Mouse (Mus musculus) embryonic facial prominence, embryonic 13.5 days (tissue): ENCODE measurements at regions not wholly inside any gene's neighbourhood (a gene's known extent, or its start where the extent isn't known, plus 50 kb on each side); places are given as distances from the start of the nearest gene placed in this dataset.

Experiments used
- ATAC-seq: fragments of 200-750 bp; cut with Nextera tagmentation; 2 replicates; pipeline ENCODE4 v1.8.0; 2017; ENCODE audit warnings: low read depth; ENCODE audit not compliant: insufficient number of reproducible peaks, insufficient read depth, low FRiP score, low TSS enrichment
- H3K27ac ChIP-seq: fragments of 300-500 bp; sonication (generic); 2 replicates; pipeline ENCODE4 v1.5.1; 2015; ENCODE audit warnings: moderate library complexity, mild to moderate bottlenecking, inconsistent platforms
- H3K27me3 ChIP-seq: fragments of 300-500 bp; sonication (generic); 2 replicates; pipeline ENCODE4 v1.6.1; 2015; ENCODE audit warnings: mild to moderate bottlenecking, inconsistent platforms
- H3K36me3 ChIP-seq: fragments of 300-500 bp; sonication (generic); 2 replicates; pipeline ENCODE4 v1.6.1; 2015; ENCODE audit warnings: mild to moderate bottlenecking, inconsistent platforms
- H3K4me1 ChIP-seq: fragments of 300-500 bp; sonication (generic); 2 replicates; pipeline ENCODE4 v1.6.1; 2015; ENCODE audit warnings: inconsistent platforms
- H3K4me2 ChIP-seq: fragments of 300-500 bp; sonication (generic); 2 replicates; pipeline ENCODE4 v1.6.1; 2015; ENCODE audit warnings: moderate library complexity, mild to moderate bottlenecking, inconsistent platforms
- H3K4me3 ChIP-seq: fragments of 300-500 bp; sonication (generic); 2 replicates; pipeline ENCODE4 v1.5.1; 2015; ENCODE audit warnings: mild to moderate bottlenecking, inconsistent platforms
- H3K9ac ChIP-seq: fragments of 300-500 bp; sonication (generic); 2 replicates; pipeline ENCODE4 v1.6.1; 2015; ENCODE audit warnings: mild to moderate bottlenecking, inconsistent platforms
- H3K9me3 ChIP-seq: fragments of 300-500 bp; sonication (generic); 2 replicates; pipeline ENCODE4 v1.6.1; 2016; ENCODE audit warnings: inconsistent platforms
- WGBS: fragments of 180-500 bp; shearing (Covaris S2); methylation state at CpG from one replicate; pipeline ENCODE4 v1.1.7; 2015; ENCODE audit warnings: mixed read lengths; 5-methylcytosine and 5-hydroxymethylcytosine counted together

GRCm38 (mm10) chr1:128747196-128747790, 155.2 kb upstream of the Cxcr4 start:
- no peak overlapping the region for H3K4me3 ChIP-seq
- H3K36me3 ChIP-seq = no peaks in the 10 kb centered on the region
- H3K27me3 ChIP-seq = no peaks in the 10 kb centered on the region
- 93% methylated on average over 12 of the region's 12 CpGs for WGBS
- H3K9me3 ChIP-seq = no peaks in the 10 kb centered on the region
- H3K9ac ChIP-seq = no peak overlapping the region
- H3K27ac ChIP-seq = no peak overlapping the region
- no peak; the same call in 1 of the 2 replicates for ATAC-seq
- H3K4me1 ChIP-seq = no peaks in the 10 kb centered on the region
- no peak overlapping the region for H3K4me2 ChIP-seq

GRCm38 (mm10) chr1:128746461-128747009, 154.4 kb upstream of the Cxcr4 start:
- 66% methylated on average over 3 of the region's 3 CpGs for WGBS
- H3K27me3 ChIP-seq = no peaks in the 10 kb centered on the region
- no peak overlapping the region for H3K9ac ChIP-seq
- H3K4me3 ChIP-seq = no peak overlapping the region
- H3K27ac ChIP-seq = no peak overlapping the region
- no peak for ATAC-seq
- no peaks in the 10 kb centered on the region for H3K4me1 ChIP-seq
- H3K36me3 ChIP-seq = no peaks in the 10 kb centered on the region
- no peaks in the 10 kb centered on the region for H3K9me3 ChIP-seq
- H3K4me2 ChIP-seq = no peak overlapping the region

DNA sequence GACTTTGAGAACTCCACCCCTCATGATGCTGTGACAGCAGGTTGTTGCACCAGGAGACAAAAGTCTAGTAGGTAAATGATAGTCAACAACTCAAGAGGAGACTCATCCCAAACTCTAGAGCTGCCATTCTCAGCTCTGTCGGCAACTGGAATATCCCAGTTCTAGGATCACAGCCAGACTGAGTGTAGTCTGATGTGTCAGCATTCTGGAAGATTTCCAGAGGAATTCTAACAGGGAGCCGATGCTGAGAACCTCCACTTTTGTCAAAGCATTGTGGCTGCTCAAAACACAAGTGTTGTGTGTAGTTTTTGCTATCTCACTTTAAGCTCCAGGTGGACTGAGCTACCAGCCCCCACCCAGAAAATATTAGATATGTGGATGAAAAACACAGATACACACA, 148.5 kb upstream of the Cxcr4 start:
- 58% methylated on average over 2 of the region's 2 CpGs for WGBS

GRCm38 (mm10) chr1:128738152-128738551, 146.1 kb upstream of the Cxcr4 start:
- H3K4me3 ChIP-seq = no peak overlapping the region
- H3K4me1 ChIP-seq = no peaks in the 10 kb centered on the region
- no peak overlapping the region for H3K9ac ChIP-seq
- no peaks in the 10 kb centered on the region for H3K9me3 ChIP-seq
- no peak overlapping the region for H3K4me2 ChIP-seq
- ATAC-seq = no peak
- H3K36me3 ChIP-seq = no peaks in the 10 kb centered on the region
- WGBS = 74% methylated on average over 4 of the region's 4 CpGs
- H3K27me3 ChIP-seq = no peaks in the 10 kb centered on the region
- no peak overlapping the region for H3K27ac ChIP-seq

More for the DNA sequence above, 148.5 kb upstream of the Cxcr4 start:
- no peak for ATAC-seq
- no peaks in the 10 kb centered on the region for H3K9me3 ChIP-seq
- H3K4me3 ChIP-seq = no peak overlapping the region
- H3K4me1 ChIP-seq = no peaks in the 10 kb centered on the region
- H3K27ac ChIP-seq = no peak overlapping the region
- no peak overlapping the region for H3K4me2 ChIP-seq
- H3K36me3 ChIP-seq = no peaks in the 10 kb centered on the region
- no peak overlapping the region for H3K9ac ChIP-seq
- no peaks in the 10 kb centered on the region for H3K27me3 ChIP-seq

GRCm38 (mm10) chr1:128734857-128735256, 142.8 kb upstream of the Cxcr4 start:
- H3K27me3 ChIP-seq = no peaks in the 10 kb centered on the region
- no peak overlapping the region for H3K9ac ChIP-seq
- 76% methylated on average over 2 of the region's 2 CpGs for WGBS
- no peak for ATAC-seq
- H3K4me2 ChIP-seq = no peak overlapping the region
- H3K27ac ChIP-seq = no peak overlapping the region
- no peaks in the 10 kb centered on the region for H3K4me1 ChIP-seq
- no peak overlapping the region for H3K4me3 ChIP-seq
- no peaks in the 10 kb centered on the region for H3K36me3 ChIP-seq
- no peaks in the 10 kb centered on the region for H3K9me3 ChIP-seq

- H3K27ac ChIP-seq = no peak overlapping the region
- no peaks in the 10 kb centered on the region for H3K9me3 ChIP-seq
- no peaks in the 10 kb centered on the region for H3K4me1 ChIP-seq
- WGBS = 93% methylated on average over 3 of the region's 3 CpGs
- no peaks in the 10 kb centered on the region for H3K36me3 ChIP-seq
- no peak overlapping the region for H3K4me3 ChIP-seq
- no peak overlapping the region for H3K9ac ChIP-seq
- ATAC-seq = no peak
- H3K27me3 ChIP-seq = no peaks in the 10 kb centered on the region
- no peak overlapping the region for H3K4me2 ChIP-seq
Observed at GRCm38 (mm10) chr1:128731445-128731844, 139.4 kb upstream of the Cxcr4 start.

GRCm38 (mm10) chr1:128724433-128725091, 132.5 kb upstream of the Cxcr4 start:
- ATAC-seq = no peak

GRCm38 (mm10) chr1:128723843-128724242, 131.8 kb upstream of the Cxcr4 start:
- Histone ChIP-seq H3K4me1 (no peaks in the 10 kb centered on the region), H3K27me3 (no peaks in the 10 kb centered on the region), H3K4me3 (no peak overlapping the region), H3K27ac (no peak overlapping the region), H3K36me3 (no peaks in the 10 kb centered on the region), H3K9me3 (no peaks in the 10 kb centered on the region), H3K9ac (no peak overlapping the region), H3K4me2 (no peak overlapping the region)
- no peak for ATAC-seq
- WGBS = 51% methylated on average over 3 of the region's 3 CpGs

More at GRCm38 (mm10) chr1:128724433-128725091, 132.5 kb upstream of the Cxcr4 start:
- no peaks in the 10 kb centered on the region for H3K9me3 ChIP-seq
- H3K36me3 ChIP-seq = no peaks in the 10 kb centered on the region
- no peak overlapping the region for H3K27ac ChIP-seq
- no peak overlapping the region for H3K9ac ChIP-seq
- H3K4me3 ChIP-seq = no peak overlapping the region
- H3K4me1 ChIP-seq = no peaks in the 10 kb centered on the region
- 85% methylated on average over 6 of the region's 6 CpGs for WGBS
- no peak overlapping the region for H3K4me2 ChIP-seq
- no peaks in the 10 kb centered on the region for H3K27me3 ChIP-seq

GRCm38 (mm10) chr1:128722061-128722471, 130.0 kb upstream of the Cxcr4 start:
- H3K27ac ChIP-seq = no peak overlapping the region
- ATAC-seq = no peak
- H3K27me3 ChIP-seq = no peaks in the 10 kb centered on the region
- 68% methylated on average over 2 of the region's 2 CpGs for WGBS
- no peaks in the 10 kb centered on the region for H3K36me3 ChIP-seq
- H3K9ac ChIP-seq = no peak overlapping the region
- H3K4me3 ChIP-seq = no peak overlapping the region
- no peak overlapping the region for H3K4me2 ChIP-seq
- H3K4me1 ChIP-seq = no peaks in the 10 kb centered on the region
- H3K9me3 ChIP-seq = no peaks in the 10 kb centered on the region

- peaks cover 9% of the 10 kb centered on the region for H3K4me1 ChIP-seq
- no peak for ATAC-seq
- H3K27ac ChIP-seq = no peak overlapping the region
- H3K27me3 ChIP-seq = no peaks in the 10 kb centered on the region
- H3K4me3 ChIP-seq = no peak overlapping the region
- no peaks in the 10 kb centered on the region for H3K9me3 ChIP-seq
- WGBS = 42% methylated on average over 6 of the region's 6 CpGs
- H3K36me3 ChIP-seq = no peaks in the 10 kb centered on the region
- H3K9ac ChIP-seq = no peak overlapping the region
- H3K4me2 ChIP-seq = no peak overlapping the region
Observed at GRCm38 (mm10) chr1:128714843-128715242, 122.8 kb upstream of the Cxcr4 start.

GRCm38 (mm10) chr1:128712876-128713275, 120.8 kb upstream of the Cxcr4 start:
- Histone ChIP-seq H3K4me3 (no peak overlapping the region), H3K9ac (no peak overlapping the region), H3K36me3 (no peaks in the 10 kb centered on the region), H3K27ac (no peak overlapping the region), H3K4me1 (peaks cover 9% of the 10 kb centered on the region), H3K27me3 (no peaks in the 10 kb centered on the region), H3K9me3 (no peaks in the 10 kb centered on the region), H3K4me2 (no peak overlapping the region)
- no peak for ATAC-seq
- whole genome bisulfite sequencing = 60% methylated on average over 7 of the region's 7 CpGs

DNA sequence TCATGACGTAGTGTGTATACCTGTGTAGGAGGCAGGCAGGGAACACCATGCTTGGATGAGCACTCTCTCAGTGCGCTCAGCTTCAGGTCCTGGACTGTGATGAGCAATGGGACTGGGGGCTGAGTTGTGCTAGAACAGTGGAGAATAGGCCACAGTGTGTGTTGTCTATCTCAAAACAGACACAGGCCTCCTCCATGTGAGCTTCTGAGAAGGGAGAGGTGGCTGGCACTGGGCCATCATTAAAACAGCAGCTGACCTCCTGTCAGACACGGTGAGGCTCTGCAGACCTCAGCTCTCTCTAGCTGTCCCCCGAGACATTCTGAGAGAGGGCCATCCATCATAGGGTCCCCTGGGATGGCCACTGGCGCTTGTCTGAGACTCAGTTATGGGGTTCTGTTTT, 119.0 kb upstream of the Cxcr4 start:
- 82% methylated on average over 5 of the region's 5 CpGs for WGBS
- H3K27ac ChIP-seq = no peak overlapping the region
- ATAC-seq = no peak
- no peaks in the 10 kb centered on the region for H3K9me3 ChIP-seq
- H3K4me1 ChIP-seq = peaks cover 9% of the 10 kb centered on the region
- H3K27me3 ChIP-seq = no peaks in the 10 kb centered on the region
- H3K9ac ChIP-seq = no peak overlapping the region
- no peaks in the 10 kb centered on the region for H3K36me3 ChIP-seq
- no peak overlapping the region for H3K4me2 ChIP-seq
- no peak overlapping the region for H3K4me3 ChIP-seq
